Mouse (Mus musculus): ENCODE measurements around the gene Foxred2. TPM values are rescaled to one million over a fixed set of nuclear protein-coding genes. Genes with fewer than 3 reads are reported as not detected.

Foxred2 gene
- polyA plus RNA-seq, 1 experiment, result 6.5 TPM

GRCm38 (mm10) chr15:77957625-77958024, 1.1 kb upstream of the Foxred2 start:
- H3K27ac ChIP-seq (ENCODE audit: control insufficient read depth, insufficient read depth, low read depth, low read length, poor library complexity), result no peak overlapping the region
- peaks cover 3% of the 10 kb centered on the region; the same call in 1 of the 2 replicates for H3K4me1 ChIP-seq (ENCODE audit: control insufficient read depth, insufficient read depth, low read length)
- H3K4me3 ChIP-seq (replicated peaks; ENCODE audit: control insufficient read depth, low read depth, low read length), result no peak overlapping the region
- no peak for TF ChIP-seq POLR2A (IDR thresholded peaks at IDR 0.05; ENCODE audit: borderline replicate concordance, control insufficient read depth, low read depth, low read length)
- no peak for TF ChIP-seq CTCF (IDR thresholded peaks at IDR 0.05; ENCODE audit: control insufficient read depth, insufficient read depth, low read length)
- WGBS, result 68% methylated on average over 5 of the region's 5 CpGs

GRCm38 (mm10) chr15:77955440-77956403, 800 bp downstream of the Foxred2 start:
- Histone ChIP-seq H3K27ac (ENCODE audit: control insufficient read depth, insufficient read depth, low read depth, low read length, poor library complexity) (no peak overlapping the region), H3K4me3 (replicated peaks; ENCODE audit: control insufficient read depth, low read depth, low read length) (peak overlapping the region; percentile 71), H3K4me1 (ENCODE audit: control insufficient read depth, insufficient read depth, low read length) (peaks cover 3% of the 10 kb centered on the region; the same call in 1 of the 2 replicates)
- WGBS, result 21% methylated on average over 52 of the region's 52 CpGs
- no peak for TF ChIP-seq CTCF (IDR thresholded peaks at IDR 0.05; ENCODE audit: control insufficient read depth, insufficient read depth, low read length)
- TF ChIP-seq POLR2A (IDR thresholded peaks at IDR 0.05; ENCODE audit: borderline replicate concordance, control insufficient read depth, low read depth, low read length), result peak; percentile 28; the same call in 1 of the 2 replicates

GRCm38 (mm10) chr15:77954362-77954761, 2.2 kb downstream of the Foxred2 start:
- 67% methylated on average over 2 of the region's 2 CpGs for whole genome bisulfite sequencing
- Histone ChIP-seq H3K4me3 (replicated peaks; ENCODE audit: control insufficient read depth, low read depth, low read length) (no peak overlapping the region), H3K4me1 (ENCODE audit: control insufficient read depth, insufficient read depth, low read length) (peaks cover 3% of the 10 kb centered on the region; the same call in 1 of the 2 replicates), H3K27ac (ENCODE audit: control insufficient read depth, insufficient read depth, low read depth, low read length, poor library complexity) (no peak overlapping the region)
- TF ChIP-seq POLR2A (IDR thresholded peaks at IDR 0.05; ENCODE audit: borderline replicate concordance, control insufficient read depth, low read depth, low read length) (no peak), CTCF (IDR thresholded peaks at IDR 0.05; ENCODE audit: control insufficient read depth, insufficient read depth, low read length) (no peak)

- TF ChIP-seq CTCF (IDR thresholded peaks at IDR 0.05; ENCODE audit: control insufficient read depth, insufficient read depth, low read length) (no peak), POLR2A (IDR thresholded peaks at IDR 0.05; ENCODE audit: borderline replicate concordance, control insufficient read depth, low read depth, low read length) (no peak)
- 85% methylated on average over 3 of the region's 3 CpGs for WGBS
- no peak overlapping the region for H3K4me3 ChIP-seq (replicated peaks; ENCODE audit: control insufficient read depth, low read depth, low read length)
- H3K27ac ChIP-seq (ENCODE audit: control insufficient read depth, insufficient read depth, low read depth, low read length, poor library complexity), result no peak overlapping the region
- peaks cover 3% of the 10 kb centered on the region; the same call in 1 of the 2 replicates for H3K4me1 ChIP-seq (ENCODE audit: control insufficient read depth, insufficient read depth, low read length)
Measured at GRCm38 (mm10) chr15:77952921-77953320, 3.6 kb downstream of the Foxred2 start.

GRCm38 (mm10) chr15:77949061-77949460, 7.5 kb downstream of the Foxred2 start:
- Histone ChIP-seq H3K4me1 (ENCODE audit: control insufficient read depth, insufficient read depth, low read length) (peaks cover 4% of the 10 kb centered on the region), H3K27ac (ENCODE audit: control insufficient read depth, insufficient read depth, low read depth, low read length, poor library complexity) (no peak overlapping the region), H3K4me3 (replicated peaks; ENCODE audit: control insufficient read depth, low read depth, low read length) (no peak overlapping the region)
- TF ChIP-seq CTCF (IDR thresholded peaks at IDR 0.05; ENCODE audit: control insufficient read depth, insufficient read depth, low read length) (no peak), POLR2A (IDR thresholded peaks at IDR 0.05; ENCODE audit: borderline replicate concordance, control insufficient read depth, low read depth, low read length) (no peak)
- 65% methylated on average over 7 of the region's 7 CpGs for WGBS

GRCm38 (mm10) chr15:77945711-77946110, 10.8 kb downstream of the Foxred2 start:
- Histone ChIP-seq H3K4me3 (replicated peaks; ENCODE audit: control insufficient read depth, low read depth, low read length) (peak overlapping the region; percentile 6), H3K27ac (ENCODE audit: control insufficient read depth, insufficient read depth, low read depth, low read length, poor library complexity) (peak overlapping the region; percentile 80), H3K4me1 (ENCODE audit: control insufficient read depth, insufficient read depth, low read length) (peaks cover 4% of the 10 kb centered on the region)
- TF ChIP-seq CTCF (IDR thresholded peaks at IDR 0.05; ENCODE audit: control insufficient read depth, insufficient read depth, low read length) (0 out of 2 replicates have a peak, but pooled peaks have one; percentile 1), POLR2A (IDR thresholded peaks at IDR 0.05; ENCODE audit: borderline replicate concordance, control insufficient read depth, low read depth, low read length) (peak; percentile 58; the same call in 1 of the 2 replicates)
- WGBS, result 18% methylated on average over 4 of the region's 4 CpGs

- 68% methylated on average over 3 of the region's 3 CpGs for WGBS
- TF ChIP-seq CTCF (IDR thresholded peaks at IDR 0.05; ENCODE audit: control insufficient read depth, insufficient read depth, low read length), result no peak
- no peak for TF ChIP-seq POLR2A (IDR thresholded peaks at IDR 0.05; ENCODE audit: borderline replicate concordance, control insufficient read depth, low read depth, low read length)
- Histone ChIP-seq H3K4me1 (ENCODE audit: control insufficient read depth, insufficient read depth, low read length) (peaks cover 4% of the 10 kb centered on the region), H3K4me3 (replicated peaks; ENCODE audit: control insufficient read depth, low read depth, low read length) (no peak overlapping the region), H3K27ac (ENCODE audit: control insufficient read depth, insufficient read depth, low read depth, low read length, poor library complexity) (no peak overlapping the region)
Measured at GRCm38 (mm10) chr15:77941563-77941962, 15.0 kb downstream of the Foxred2 start.

GRCm38 (mm10) chr15:77938516-77938915, 18.0 kb downstream of the Foxred2 start:
- no peak overlapping the region for H3K27ac ChIP-seq (ENCODE audit: control insufficient read depth, insufficient read depth, low read depth, low read length, poor library complexity)
- WGBS, result 67% methylated on average over 5 of the region's 5 CpGs
- peaks cover 1% of the 10 kb centered on the region; the same call in 1 of the 2 replicates for H3K4me1 ChIP-seq (ENCODE audit: control insufficient read depth, insufficient read depth, low read length)
- H3K4me3 ChIP-seq (replicated peaks; ENCODE audit: control insufficient read depth, low read depth, low read length), result no peak overlapping the region
- TF ChIP-seq POLR2A (IDR thresholded peaks at IDR 0.05; ENCODE audit: borderline replicate concordance, control insufficient read depth, low read depth, low read length), result no peak
- TF ChIP-seq CTCF (IDR thresholded peaks at IDR 0.05; ENCODE audit: control insufficient read depth, insufficient read depth, low read length), result no peak
